Mouse (Mus musculus) hindbrain, embryonic 14.5 days (tissue): ENCODE results near the gene Dicer1. TPM values are rescaled to one million over a fixed set of nuclear protein-coding genes. Genes with fewer than 3 reads are reported as not detected.
A peak's percentile ranks its signal among the peaks of the same experiment; 100 is the strongest.

Experiments
- ATAC-seq: fragments of 200-750 bp; cut with Nextera tagmentation; 2 replicates; pipeline ENCODE4 v1.8.0; 2017; ENCODE audit warnings: moderate number of reproducible peaks, mild to moderate bottlenecking, moderate TSS enrichment, moderate library complexity; ENCODE audit not compliant: low FRiP score
- DNase-seq: peaks from one replicate; pipeline ENCODE4 v3.0.0-alpha.2; 2015; ENCODE audit warnings: low spot score
- H3K27ac ChIP-seq: fragments of 300-500 bp; sonication (generic); 2 replicates; pipeline ENCODE4 v1.5.1; 2014; ENCODE audit warnings: mild to moderate bottlenecking, moderate library complexity
- H3K27me3 ChIP-seq: fragments of 300-500 bp; sonication (generic); 2 replicates; pipeline ENCODE4 v1.6.1; 2014; ENCODE audit warnings: mild to moderate bottlenecking, low read length, mixed read lengths; ENCODE audit not compliant: control insufficient read depth, insufficient read depth
- H3K36me3 ChIP-seq: fragments of 300-500 bp; sonication (generic); replicated peaks from 2 replicates; pipeline ENCODE4 v1.6.1; 2014; ENCODE audit not compliant: control insufficient read depth, insufficient read depth
- H3K4me1 ChIP-seq: fragments of 300-500 bp; sonication (generic); replicated peaks from 2 replicates; pipeline ENCODE4 v1.6.1; 2014; ENCODE audit warnings: antibody characterized with exemption, low read length, mixed read lengths; ENCODE audit not compliant: control insufficient read depth, insufficient read depth
- H3K4me2 ChIP-seq: fragments of 300-500 bp; sonication (generic); replicated peaks from 2 replicates; pipeline ENCODE4 v1.6.1; 2014; ENCODE audit warnings: mild to moderate bottlenecking, moderate library complexity
- H3K4me3 ChIP-seq: fragments of 300-500 bp; sonication (generic); replicated peaks from 2 replicates; pipeline ENCODE4 v1.5.1; 2014; ENCODE audit warnings: mild to moderate bottlenecking, low read length
- H3K9ac ChIP-seq: fragments of 300-500 bp; sonication (generic); 2 replicates; pipeline ENCODE4 v1.6.1; 2014
- H3K9me3 ChIP-seq: fragments of 300-500 bp; sonication (generic); 2 replicates; pipeline ENCODE4 v1.6.1; 2016; ENCODE audit warnings: low read length; ENCODE audit not compliant: control insufficient read depth
- WGBS: fragments of 180-500 bp; shearing (Covaris S2); extraction: QIAGEN DNeasy Blood & Tissue Kit; methylation state at CpG from one replicate; pipeline ENCODE4 v1.1.7; 2014; 5-methylcytosine and 5-hydroxymethylcytosine counted together
- polyA plus RNA-seq: library from polyadenylated mRNA; unstranded; fragments of >200 nt; fragmentation: Nextera tagmentation; extraction: Ambion mirVana; gene quantifications from 2 replicates; pipeline ENCODE4 v1.2.1, GENCODE M21; 2014

Gene Dicer1
- polyA plus RNA-seq = 28.0 and 36.7 TPM in 2 replicates

GRCm38 (mm10) chr12:104751814-104752765 lies at the start of gene Dicer1:
Dicer1 (minus strand) TSS chr12:104751952.
- Histone ChIP-seq H3K9ac (peak within 1 kb of the TSS; percentile 97), H3K4me3 (peak within 1 kb of the TSS; percentile 88), H3K4me1 (peaks cover 33% of the 10 kb centered on the region), H3K36me3 (peaks cover 2% of the 10 kb centered on the region; the same call in 1 of the 2 replicates), H3K4me2 (peak within 1 kb of the TSS; percentile 95), H3K27me3 (no peaks in the 10 kb centered on the region), H3K27ac (peak within 1 kb of the TSS; percentile 92), H3K9me3 (no peaks in the 10 kb centered on the region)
- DNase-seq (peak; percentile 98), ATAC-seq (peak; percentile 95)
- WGBS = under 1% methylated on average over 90 of the region's 94 CpGs

DNA sequence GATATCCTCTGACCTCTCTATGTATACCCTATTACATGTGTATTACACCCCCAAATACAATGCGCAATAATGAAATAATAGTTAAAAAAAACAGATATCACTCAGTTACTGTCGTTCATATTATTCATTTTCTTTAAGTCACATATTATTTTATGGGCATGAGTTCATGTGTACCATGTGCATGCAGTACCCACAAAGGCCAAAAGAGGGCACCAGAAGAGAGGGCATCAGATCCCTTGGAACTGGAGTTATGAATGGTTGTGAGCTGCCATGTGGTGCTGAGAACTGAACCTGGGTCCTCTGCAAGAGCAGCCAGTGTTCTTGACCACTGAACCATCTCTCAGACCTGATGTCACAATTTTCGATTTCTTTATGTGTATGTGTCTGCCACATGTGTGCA lies 47.6 kb upstream of the Dicer1 start:
- WGBS = 94% methylated on average over 3 of the region's 3 CpGs
- Histone ChIP-seq H3K27ac (no peak overlapping the region), H3K36me3 (no peaks in the 10 kb centered on the region), H3K27me3 (no peaks in the 10 kb centered on the region), H3K4me2 (no peak overlapping the region), H3K9ac (no peak overlapping the region), H3K4me3 (no peak overlapping the region), H3K9me3 (peaks cover 21% of the 10 kb centered on the region; the same call in 1 of the 2 replicates), H3K4me1 (no peaks in the 10 kb centered on the region)
- ATAC-seq (no peak), DNase-seq (no peak)

DNA sequence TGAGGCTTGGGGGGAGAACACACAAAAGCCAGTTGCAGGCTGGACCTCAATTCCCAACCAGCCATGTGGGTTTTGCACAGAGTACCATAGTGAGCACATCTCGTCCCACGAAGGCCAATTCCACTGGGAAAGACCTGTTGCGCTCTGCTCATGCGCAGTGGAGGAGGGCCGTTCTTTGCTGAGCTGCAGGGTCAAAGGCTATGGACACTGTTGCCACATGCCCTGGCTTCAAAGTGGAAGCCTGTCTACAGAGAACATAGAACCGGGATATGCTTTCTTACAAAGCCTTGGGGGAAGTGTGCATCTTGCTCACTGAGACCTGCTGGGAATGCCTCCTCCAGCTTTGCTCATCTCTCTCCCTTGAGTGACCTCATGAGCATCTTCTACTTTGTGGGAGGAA lies 46.2 kb upstream of the Dicer1 start:
- WGBS = 96% methylated on average over 6 of the region's 6 CpGs
- ATAC-seq (no peak), DNase-seq (no peak)
- Histone ChIP-seq H3K4me2 (no peak overlapping the region), H3K4me1 (no peaks in the 10 kb centered on the region), H3K9ac (no peak overlapping the region), H3K9me3 (peaks cover 21% of the 10 kb centered on the region; the same call in 1 of the 2 replicates), H3K4me3 (no peak overlapping the region), H3K36me3 (no peaks in the 10 kb centered on the region), H3K27ac (no peak overlapping the region), H3K27me3 (no peaks in the 10 kb centered on the region)

DNA sequence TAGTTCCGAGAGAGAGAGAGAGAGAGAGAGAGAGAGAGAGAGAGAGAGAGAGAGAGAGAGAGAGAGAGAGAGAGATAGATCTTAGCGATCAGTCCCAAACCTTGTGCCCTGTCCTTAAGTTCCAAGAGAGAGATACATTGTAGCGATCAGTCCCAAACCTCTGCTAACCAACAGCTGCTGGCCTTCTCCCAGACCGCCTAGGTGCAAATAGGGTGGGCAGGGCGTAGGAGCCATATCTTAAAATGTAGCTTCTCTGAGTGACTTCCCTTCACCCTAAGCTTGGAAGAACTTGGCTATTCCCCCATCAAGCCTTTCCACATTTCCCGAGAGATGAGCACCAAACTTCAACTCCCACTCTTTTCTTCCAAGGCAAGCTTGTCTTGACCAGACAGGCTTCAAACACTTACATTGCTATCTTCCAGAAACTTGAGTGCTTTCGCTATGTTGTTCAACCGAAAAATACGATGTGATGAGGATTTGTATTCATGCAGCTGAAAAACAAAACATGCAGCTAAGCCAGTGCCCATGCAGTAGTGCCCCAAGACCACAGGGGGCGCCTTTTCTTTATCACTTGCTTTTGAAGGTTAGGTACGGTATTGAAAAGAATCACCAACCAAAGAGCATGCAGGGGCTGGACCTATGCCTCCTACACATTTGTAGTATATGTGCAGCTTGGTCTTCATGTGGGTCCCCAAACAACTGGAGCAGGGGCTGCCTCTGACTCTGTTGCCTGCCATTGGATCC lies 45.1 kb upstream of the Dicer1 start:
- peaks cover 21% of the 10 kb centered on the region; the same call in 1 of the 2 replicates for H3K9me3 ChIP-seq
- no peak overlapping the region for H3K4me2 ChIP-seq
- H3K36me3 ChIP-seq = no peaks in the 10 kb centered on the region
- no peaks in the 10 kb centered on the region for H3K27me3 ChIP-seq
- WGBS = 90% methylated on average over 10 of the region's 11 CpGs
- ATAC-seq = no peak
- H3K9ac ChIP-seq = no peak overlapping the region
- H3K4me3 ChIP-seq = no peak overlapping the region
- no peak for DNase-seq
- H3K4me1 ChIP-seq = no peaks in the 10 kb centered on the region
- no peak overlapping the region for H3K27ac ChIP-seq

- ATAC-seq (no peak), DNase-seq (no peak)
- no peak overlapping the region for H3K27ac ChIP-seq
- no peaks in the 10 kb centered on the region for H3K4me1 ChIP-seq
- no peak overlapping the region for H3K9ac ChIP-seq
- no peak overlapping the region for H3K4me2 ChIP-seq
- 37% methylated on average over 5 of the region's 5 CpGs for WGBS
- H3K9me3 ChIP-seq = peaks cover 21% of the 10 kb centered on the region; the same call in 1 of the 2 replicates
- H3K27me3 ChIP-seq = no peaks in the 10 kb centered on the region
- H3K4me3 ChIP-seq = no peak overlapping the region
- no peaks in the 10 kb centered on the region for H3K36me3 ChIP-seq
Observed at GRCm38 (mm10) chr12:104794957-104795356, 43.2 kb upstream of the Dicer1 start.

- no peaks in the 10 kb centered on the region for H3K27me3 ChIP-seq
- H3K27ac ChIP-seq = no peak overlapping the region
- DNase-seq = no peak
- H3K4me2 ChIP-seq = no peak overlapping the region
- 68% methylated on average over 12 of the region's 12 CpGs for WGBS
- peaks cover 9% of the 10 kb centered on the region; the same call in 1 of the 2 replicates for H3K9me3 ChIP-seq
- H3K9ac ChIP-seq = no peak overlapping the region
- no peaks in the 10 kb centered on the region for H3K36me3 ChIP-seq
- no peak for ATAC-seq
- H3K4me3 ChIP-seq = no peak overlapping the region
- H3K4me1 ChIP-seq = no peaks in the 10 kb centered on the region
Observed at GRCm38 (mm10) chr12:104793486-104793885, 41.7 kb upstream of the Dicer1 start.

DNA sequence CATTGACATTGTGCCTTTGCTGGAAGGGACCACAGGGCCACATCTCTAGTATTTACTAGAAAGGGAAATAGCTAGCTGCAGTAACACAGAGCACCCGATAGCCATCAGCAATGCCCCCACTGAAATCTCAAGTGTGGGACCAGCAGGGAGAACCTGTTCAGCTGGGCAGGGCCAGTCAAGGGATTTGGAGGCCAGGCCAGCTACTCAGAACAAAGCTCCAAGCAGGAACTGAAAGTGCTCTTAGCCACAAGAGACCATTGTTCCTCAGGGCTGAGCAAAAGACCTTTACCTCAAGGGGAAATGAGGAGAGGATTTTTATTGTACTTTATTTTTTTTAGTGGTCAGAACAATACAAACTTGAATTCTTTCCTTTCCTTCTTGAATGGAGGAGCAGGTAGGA lies 25.9 kb upstream of the Dicer1 start:
- Histone ChIP-seq H3K4me1 (no peaks in the 10 kb centered on the region), H3K4me2 (no peak overlapping the region), H3K4me3 (no peak overlapping the region), H3K9ac (no peak overlapping the region), H3K27ac (no peak overlapping the region), H3K36me3 (0 out of 2 replicates have a peak, but pooled peaks cover 3% of the 10 kb centered on the region), H3K9me3 (no peaks in the 10 kb centered on the region), H3K27me3 (no peaks in the 10 kb centered on the region)
- ATAC-seq = no peak
- no peak for DNase-seq
- 93% methylated on average over 1 of the region's 1 CpGs for WGBS

GRCm38 (mm10) chr12:104771941-104772340 lies 20.2 kb upstream of the Dicer1 start:
- Histone ChIP-seq H3K27me3 (no peaks in the 10 kb centered on the region), H3K9me3 (no peaks in the 10 kb centered on the region), H3K4me2 (no peak overlapping the region), H3K36me3 (0 out of 2 replicates have a peak, but pooled peaks cover 3% of the 10 kb centered on the region), H3K4me3 (no peak overlapping the region), H3K27ac (no peak overlapping the region), H3K4me1 (0 out of 2 replicates have a peak, but pooled peaks cover 5% of the 10 kb centered on the region), H3K9ac (no peak overlapping the region)
- WGBS = 80% methylated on average over 2 of the region's 2 CpGs
- ATAC-seq = no peak
- DNase-seq = no peak

GRCm38 (mm10) chr12:104769201-104769785 lies 17.5 kb upstream of the Dicer1 start:
- Histone ChIP-seq H3K27me3 (no peaks in the 10 kb centered on the region), H3K36me3 (0 out of 2 replicates have a peak, but pooled peaks cover 3% of the 10 kb centered on the region), H3K4me3 (no peak overlapping the region), H3K27ac (no peak overlapping the region), H3K9ac (no peak overlapping the region), H3K4me1 (0 out of 2 replicates have a peak, but pooled peaks cover 5% of the 10 kb centered on the region), H3K4me2 (no peak overlapping the region), H3K9me3 (no peaks in the 10 kb centered on the region)
- WGBS = 63% methylated on average over 10 of the region's 10 CpGs
- ATAC-seq = no peak
- no peak for DNase-seq
